Mouse (Mus musculus) forebrain, postnatal 0 days (tissue): ENCODE measurements around the gene Tubb4a. TPM values are rescaled to one million over a fixed set of nuclear protein-coding genes. Genes with fewer than 3 reads are reported as not detected.
A peak's percentile ranks its signal among the peaks of the same experiment; 100 is the strongest.

Source experiments
- ATAC-seq: fragments of 200-750 bp; cut with Nextera tagmentation; 2 replicates; pipeline ENCODE4 v1.8.0; 2017; ENCODE audit warnings: mild to moderate bottlenecking, moderate library complexity
- DNase-seq: peaks from one replicate; pipeline ENCODE4 v3.0.0-alpha.2; 2015
- H3K27ac ChIP-seq: fragments of 300-500 bp; sonication (generic); 2 replicates; pipeline ENCODE4 v1.5.1; 2014; ENCODE audit warnings: low read depth, mild to moderate bottlenecking, antibody characterized with exemption, low read length, moderate library complexity, mixed read lengths
- H3K27me3 ChIP-seq: fragments of 300-500 bp; sonication (generic); 2 replicates; pipeline ENCODE4 v1.6.1; 2014; ENCODE audit warnings: mild to moderate bottlenecking, low read length, mixed read lengths; ENCODE audit not compliant: insufficient read depth
- H3K36me3 ChIP-seq: fragments of 300-500 bp; sonication (generic); 2 replicates; pipeline ENCODE4 v1.6.1; 2014; ENCODE audit warnings: mild to moderate bottlenecking, moderate library complexity; ENCODE audit not compliant: insufficient read depth
- H3K4me1 ChIP-seq: fragments of 300-500 bp; sonication (generic); 2 replicates; pipeline ENCODE4 v1.6.1; 2014; ENCODE audit warnings: antibody characterized with exemption; ENCODE audit not compliant: insufficient read depth
- H3K4me2 ChIP-seq: fragments of 300-500 bp; sonication (generic); 2 replicates; pipeline ENCODE4 v1.6.1; 2014; ENCODE audit warnings: low read depth, mild to moderate bottlenecking, moderate library complexity
- H3K4me3 ChIP-seq: fragments of 300-500 bp; sonication (generic); 2 replicates; pipeline ENCODE4 v1.5.1; 2014; ENCODE audit warnings: low read depth, low read length, mixed read lengths
- H3K9ac ChIP-seq: fragments of 300-500 bp; sonication (generic); 2 replicates; pipeline ENCODE4 v1.6.1; 2014; ENCODE audit warnings: mild to moderate bottlenecking
- H3K9me3 ChIP-seq: fragments of 300-500 bp; sonication (generic); 2 replicates; pipeline ENCODE4 v1.6.1; 2016; ENCODE audit warnings: low read length
- CTCF ChIP-seq: sonication (generic); IDR thresholded peaks from 2 replicates; pipeline ENCODE4 v1.5.1; 2016; ENCODE audit warnings: antibody characterized with exemption, control low read depth, low read depth
- WGBS: fragments of 180-500 bp; shearing (Covaris S2); extraction: QIAGEN DNeasy Blood & Tissue Kit; methylation state at CpG from one replicate; pipeline ENCODE4 v1.1.7; 2014; 5-methylcytosine and 5-hydroxymethylcytosine counted together
- polyA plus RNA-seq: library from polyadenylated mRNA; unstranded; fragments of >200 nt; fragmentation: Nextera tagmentation; extraction: Ambion mirVana; gene quantifications from 2 replicates; pipeline ENCODE4 v1.2.1, GENCODE M21; 2015
- total RNA-seq: library from RNA; depleted of rRNA; stranded (reverse); fragments of >200 nt; gene quantifications from 2 replicates; pipeline ENCODE4 v1.2.3, GENCODE M21; 2014

Tubb4a gene
- total and polyA plus RNA-seq, 2 experiments from 2014 or later, result 157 to 453 TPM

DNA sequence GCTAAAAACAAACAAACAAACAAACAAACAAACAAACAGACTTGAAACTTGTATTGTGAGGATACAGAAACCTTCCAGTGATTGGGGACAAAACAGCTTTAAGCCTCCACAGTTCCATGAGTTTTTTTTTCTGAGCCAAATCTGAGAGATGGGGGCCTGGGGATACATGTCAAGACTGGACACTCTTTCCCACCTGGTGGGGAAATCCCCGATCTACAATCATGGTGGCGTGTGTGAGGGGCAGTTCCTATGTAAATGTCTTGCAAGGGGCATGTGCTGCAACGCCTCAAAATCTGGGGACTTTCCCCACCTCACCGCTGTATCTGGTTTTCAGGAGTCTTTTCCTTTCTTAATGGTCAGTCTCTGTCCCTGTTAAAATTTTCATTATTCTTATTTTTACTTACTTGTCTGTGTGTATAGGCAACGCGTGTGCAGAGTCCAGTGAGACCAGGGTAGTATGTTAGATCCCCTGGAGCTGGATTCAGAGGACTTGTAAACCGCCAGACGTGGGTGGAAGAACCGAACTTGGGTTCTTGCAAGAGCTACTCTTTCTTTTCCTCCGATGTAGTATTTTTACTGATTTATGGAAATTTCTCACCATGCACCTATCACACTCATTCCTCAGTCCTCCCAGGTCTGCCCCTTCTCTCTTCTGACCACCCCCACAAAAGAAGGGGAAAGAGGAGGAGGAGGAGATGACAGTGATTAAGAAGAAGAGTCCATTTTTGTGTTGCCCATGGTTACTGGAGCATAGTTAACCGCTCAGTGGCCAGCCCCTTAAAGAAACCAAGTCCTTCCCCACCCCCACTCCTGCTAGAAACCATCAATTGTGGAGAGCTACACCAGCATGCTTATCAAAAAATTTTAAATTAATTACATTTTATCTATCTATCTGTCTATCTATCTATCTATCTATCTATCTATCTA is 35.9 kb upstream of the Tubb4a start:
- no peak overlapping the region for H3K9ac ChIP-seq
- ATAC-seq (no peak), DNase-seq (no peak)
- no peak for TF ChIP-seq CTCF
- no peaks in the 10 kb centered on the region for H3K27me3 ChIP-seq
- no peaks in the 10 kb centered on the region for H3K36me3 ChIP-seq
- no peak overlapping the region for H3K4me3 ChIP-seq
- no peak overlapping the region for H3K4me2 ChIP-seq
- H3K9me3 ChIP-seq, result no peaks in the 10 kb centered on the region
- H3K4me1 ChIP-seq, result no peaks in the 10 kb centered on the region
- 87% methylated on average over 11 of the region's 11 CpGs for WGBS
- no peak overlapping the region for H3K27ac ChIP-seq

DNA sequence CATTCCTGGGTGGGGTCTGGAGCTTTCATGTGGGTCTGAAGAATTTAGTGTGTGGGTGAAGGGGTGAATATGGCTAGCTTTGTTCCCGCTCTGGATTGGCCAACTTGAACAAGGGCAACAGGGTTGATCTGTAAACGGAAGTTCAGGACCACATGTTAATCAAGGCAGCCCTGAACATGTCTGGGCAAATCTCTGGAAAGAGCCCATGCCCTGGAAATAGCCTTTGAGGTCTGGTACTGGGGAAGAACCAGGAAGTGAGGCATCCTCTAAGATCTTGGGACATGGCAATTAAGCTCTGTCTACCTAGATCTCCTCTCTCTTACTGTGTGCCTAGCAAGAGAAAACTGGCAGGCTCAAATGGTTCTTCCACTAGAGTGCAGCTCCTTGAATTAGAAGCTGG is 34.3 kb upstream of the Tubb4a start:
- no peak overlapping the region for H3K4me2 ChIP-seq
- H3K4me3 ChIP-seq, result no peak overlapping the region
- TF ChIP-seq CTCF, result no peak
- ATAC-seq, result no peak
- no peaks in the 10 kb centered on the region for H3K9me3 ChIP-seq
- H3K27me3 ChIP-seq, result no peaks in the 10 kb centered on the region
- no peaks in the 10 kb centered on the region for H3K4me1 ChIP-seq
- WGBS, result 93% methylated on average over 2 of the region's 2 CpGs
- no peaks in the 10 kb centered on the region for H3K36me3 ChIP-seq
- no peak overlapping the region for H3K9ac ChIP-seq
- no peak for DNase-seq
- H3K27ac ChIP-seq, result no peak overlapping the region

GRCm38 (mm10) chr17:57118524-57119349 is 31.2 kb upstream of the Tubb4a start:
- H3K27me3 ChIP-seq, result no peaks in the 10 kb centered on the region
- H3K36me3 ChIP-seq, result no peaks in the 10 kb centered on the region
- no peak overlapping the region for H3K4me3 ChIP-seq
- no peak overlapping the region for H3K27ac ChIP-seq
- no peak overlapping the region for H3K9ac ChIP-seq
- TF ChIP-seq CTCF, result no peak
- H3K4me1 ChIP-seq, result no peaks in the 10 kb centered on the region
- DNase-seq, result no peak
- H3K4me2 ChIP-seq, result no peak overlapping the region
- WGBS, result 2% methylated on average over 11 of the region's 11 CpGs
- peak; percentile 34; the same call in 1 of the 2 replicates for ATAC-seq
- no peaks in the 10 kb centered on the region for H3K9me3 ChIP-seq

DNA sequence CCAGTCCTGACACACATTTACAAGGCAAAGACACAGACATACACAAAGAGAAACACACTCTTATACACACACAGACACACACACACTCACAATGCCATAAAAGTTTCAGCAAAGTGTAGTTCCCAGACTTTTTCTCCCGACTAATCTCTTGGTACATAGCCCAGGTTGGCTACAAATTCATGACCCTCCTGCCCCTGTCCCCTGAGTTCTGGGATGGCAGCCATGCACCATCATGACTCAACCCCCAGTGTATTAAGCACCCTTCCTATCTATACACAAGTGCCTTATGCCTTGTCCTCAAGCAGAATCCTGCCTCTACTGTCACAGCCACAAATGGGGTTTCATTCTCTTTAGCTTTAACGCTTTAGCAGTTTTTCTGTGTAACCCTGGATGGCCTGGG is 29.2 kb upstream of the Tubb4a start:
- TF ChIP-seq CTCF, result no peak
- WGBS, result 66% methylated on average over 2 of the region's 2 CpGs
- no peak for ATAC-seq

GRCm38 (mm10) chr17:57112768-57113474 is 25.3 kb upstream of the Tubb4a start:
- 93% methylated on average over 10 of the region's 10 CpGs for WGBS
- TF ChIP-seq CTCF, result no peak
- H3K9me3 ChIP-seq, result no peaks in the 10 kb centered on the region
- H3K4me1 ChIP-seq, result no peaks in the 10 kb centered on the region
- H3K4me2 ChIP-seq, result no peak overlapping the region
- no peak overlapping the region for H3K9ac ChIP-seq
- no peaks in the 10 kb centered on the region for H3K36me3 ChIP-seq
- ATAC-seq (no peak), DNase-seq (no peak)
- H3K27ac ChIP-seq, result no peak overlapping the region
- no peaks in the 10 kb centered on the region for H3K27me3 ChIP-seq
- H3K4me3 ChIP-seq, result no peak overlapping the region

More for the DNA sequence above, 29.2 kb upstream of the Tubb4a start:
- no peak for DNase-seq
- H3K4me1 ChIP-seq, result no peaks in the 10 kb centered on the region
- H3K27me3 ChIP-seq, result no peaks in the 10 kb centered on the region
- no peak overlapping the region for H3K27ac ChIP-seq
- H3K9ac ChIP-seq, result no peak overlapping the region
- no peaks in the 10 kb centered on the region for H3K36me3 ChIP-seq
- no peak overlapping the region for H3K4me3 ChIP-seq
- no peak overlapping the region for H3K4me2 ChIP-seq
- no peaks in the 10 kb centered on the region for H3K9me3 ChIP-seq

GRCm38 (mm10) chr17:57110005-57110404 is 22.4 kb upstream of the Tubb4a start:
- no peaks in the 10 kb centered on the region for H3K4me1 ChIP-seq
- H3K27ac ChIP-seq, result no peak overlapping the region
- H3K4me3 ChIP-seq, result no peak overlapping the region
- H3K4me2 ChIP-seq, result no peak overlapping the region
- ATAC-seq (no peak), DNase-seq (no peak)
- TF ChIP-seq CTCF, result no peak
- no peaks in the 10 kb centered on the region for H3K27me3 ChIP-seq
- H3K9ac ChIP-seq, result no peak overlapping the region
- WGBS, result 90% methylated on average over 1 of the region's 1 CpGs
- H3K9me3 ChIP-seq, result no peaks in the 10 kb centered on the region
- no peaks in the 10 kb centered on the region for H3K36me3 ChIP-seq
